Mouse (Mus musculus): ENCODE measurements around the gene Olfr749. TPM values are rescaled to one million over a fixed set of nuclear protein-coding genes. Genes with fewer than 3 reads are reported as not detected.
"Not testable (repeated sequence)": the region's sequence is repeated elsewhere in the genome, so short reads cannot be mapped to it uniquely, and the experiment has no call there.

The Olfr749 gene
- total RNA-seq (2018; cell fraction: chromatin; rRNA removed): not detected
- total RNA-seq (2018; cell fraction: cytosol; rRNA removed): not detected
- total RNA-seq (2018; cell fraction: nucleus; rRNA removed): not detected
- not detected in 3 replicates for polyA plus RNA-seq (2018)

DNA sequence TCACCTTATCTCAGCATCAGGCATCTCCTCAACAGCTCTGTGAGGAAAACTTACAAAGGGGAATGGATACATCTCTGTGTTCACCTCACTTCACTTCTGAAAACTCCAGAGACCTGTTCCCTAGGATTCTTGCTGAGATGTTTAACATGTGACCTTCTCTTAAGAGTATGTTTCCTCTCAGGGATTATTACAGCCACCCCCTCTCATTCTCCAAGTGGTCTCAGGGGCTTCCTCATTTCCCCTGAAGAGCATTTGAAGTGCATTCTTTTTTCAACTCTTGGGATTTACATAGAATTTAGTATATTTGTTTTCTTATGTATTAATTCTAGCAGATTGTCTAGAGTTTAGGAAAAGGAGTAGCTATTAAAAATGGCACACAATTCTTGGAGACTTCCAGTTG lies at the start of gene Olfr749:
Gene Olfr749 (minus strand): TSS at position 101 of the 400 bp plus-strand sequence.
- no peaks in the 10 kb centered on the region for H3K79me2 ChIP-seq (ENCODE audit: inconsistent target)
- H3K27ac ChIP-seq: no peak within 1 kb of the TSS
- no peak within 1 kb of the TSS for H3K4me3 ChIP-seq (ENCODE audit: inconsistent target)
- H3K36me3 ChIP-seq (ENCODE audit: inconsistent target): no peaks in the 10 kb centered on the region

GRCm38 (mm10) chr14:50788157-50788556 lies 43.3 kb upstream of the Olfr749 start:
- Histone ChIP-seq H3K27ac (no peak overlapping the region), H3K4me3 (ENCODE audit: inconsistent target) (no peak overlapping the region), H3K79me2 (ENCODE audit: inconsistent target) (peaks cover 21% of the 10 kb centered on the region), H3K36me3 (ENCODE audit: inconsistent target) (no peaks in the 10 kb centered on the region)
- 11% methylated on average over 2 of the region's 2 CpGs for WGBS (ENCODE audit: missing documents)

DNA sequence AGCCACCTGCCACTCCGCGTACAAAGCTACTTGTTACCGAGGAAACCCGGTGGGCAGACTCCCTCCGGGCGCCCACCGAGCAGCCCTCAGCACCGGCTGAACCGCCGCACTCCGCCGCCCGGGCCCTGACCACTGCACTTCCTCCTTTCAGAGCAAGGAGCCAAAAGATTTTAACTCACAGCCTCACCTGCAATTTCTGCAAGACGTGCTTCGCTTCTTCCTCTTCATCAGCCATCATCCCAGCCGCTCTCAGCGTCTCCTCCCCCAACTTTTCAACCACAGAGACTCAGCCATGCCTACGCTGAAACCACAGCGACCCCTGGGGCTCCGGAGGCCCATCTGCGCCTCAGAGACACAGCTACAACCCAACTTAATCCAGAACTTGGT lies 40.4 kb upstream of the Olfr749 start, which contains the start of gene Ttc5:
Gene Ttc5 (minus strand): TSS at position 269 of the 387 bp plus-strand sequence.
- Histone ChIP-seq H3K4me3 (ENCODE audit: inconsistent target) (peak within 1 kb of the TSS; percentile 77), H3K27ac (peak within 1 kb of the TSS; percentile 36), H3K79me2 (ENCODE audit: inconsistent target) (peaks cover 50% of the 10 kb centered on the region), H3K36me3 (ENCODE audit: inconsistent target) (peaks cover 14% of the 10 kb centered on the region; the same call in 1 of the 2 replicates)
- WGBS (ENCODE audit: missing documents): under 1% methylated on average over 21 of the region's 21 CpGs

- Histone ChIP-seq H3K4me3 (ENCODE audit: inconsistent target) (peak overlapping the region; percentile 77), H3K27ac (peak overlapping the region; percentile 36), H3K36me3 (ENCODE audit: inconsistent target) (peaks cover 14% of the 10 kb centered on the region; the same call in 1 of the 2 replicates), H3K79me2 (ENCODE audit: inconsistent target) (peaks cover 56% of the 10 kb centered on the region)
- 13% methylated on average over 16 of the region's 16 CpGs for WGBS (ENCODE audit: missing documents)
Measured at GRCm38 (mm10) chr14:50784391-50785250, 39.7 kb upstream of the Olfr749 start.

GRCm38 (mm10) chr14:50782166-50782565 lies 37.3 kb upstream of the Olfr749 start:
- H3K4me3 ChIP-seq (ENCODE audit: inconsistent target): no peak overlapping the region
- H3K36me3 ChIP-seq (ENCODE audit: inconsistent target): peaks cover 28% of the 10 kb centered on the region; the same call in 1 of the 2 replicates
- 88% methylated on average over 3 of the region's 3 CpGs for WGBS (ENCODE audit: missing documents)
- H3K79me2 ChIP-seq (ENCODE audit: inconsistent target): peaks cover 74% of the 10 kb centered on the region
- H3K27ac ChIP-seq: no peak overlapping the region

GRCm38 (mm10) chr14:50771342-50771741 lies 26.4 kb upstream of the Olfr749 start:
- no peak overlapping the region for H3K27ac ChIP-seq
- 94% methylated on average over 2 of the region's 2 CpGs for WGBS (ENCODE audit: missing documents)
- no peak overlapping the region for H3K4me3 ChIP-seq (ENCODE audit: inconsistent target)
- no peaks in the 10 kb centered on the region for H3K79me2 ChIP-seq (ENCODE audit: inconsistent target)
- peaks cover 77% of the 10 kb centered on the region for H3K36me3 ChIP-seq (ENCODE audit: inconsistent target)

- 97% methylated on average over 6 of the region's 6 CpGs for WGBS (ENCODE audit: missing documents)
- Histone ChIP-seq H3K36me3 (ENCODE audit: inconsistent target) (peaks cover 49% of the 10 kb centered on the region; the same call in 1 of the 2 replicates), H3K27ac (no peak overlapping the region)
Measured at GRCm38 (mm10) chr14:50765736-50766135, 20.8 kb upstream of the Olfr749 start.

GRCm38 (mm10) chr14:50758416-50759085 lies 13.7 kb upstream of the Olfr749 start:
- Histone ChIP-seq H3K27ac (no peak overlapping the region), H3K36me3 (ENCODE audit: inconsistent target) (no peaks in the 10 kb centered on the region), H3K4me3 (ENCODE audit: inconsistent target) (no peak overlapping the region), H3K79me2 (ENCODE audit: inconsistent target) (no peaks in the 10 kb centered on the region)
- WGBS (ENCODE audit: missing documents): 86% methylated on average over 5 of the region's 5 CpGs

More at GRCm38 (mm10) chr14:50765736-50766135, 20.8 kb upstream of the Olfr749 start:
- Histone ChIP-seq H3K79me2 (ENCODE audit: inconsistent target) (no peaks in the 10 kb centered on the region), H3K4me3 (ENCODE audit: inconsistent target) (no peak overlapping the region)

- Histone ChIP-seq H3K4me3 (ENCODE audit: inconsistent target) (no peak overlapping the region), H3K27ac (no peak overlapping the region), H3K36me3 (ENCODE audit: inconsistent target) (no peaks in the 10 kb centered on the region), H3K79me2 (ENCODE audit: inconsistent target) (no peaks in the 10 kb centered on the region)
- WGBS (ENCODE audit: missing documents): 95% methylated on average over 2 of the region's 2 CpGs
Measured at GRCm38 (mm10) chr14:50741584-50741983, 3.3 kb downstream of the Olfr749 start.

DNA sequence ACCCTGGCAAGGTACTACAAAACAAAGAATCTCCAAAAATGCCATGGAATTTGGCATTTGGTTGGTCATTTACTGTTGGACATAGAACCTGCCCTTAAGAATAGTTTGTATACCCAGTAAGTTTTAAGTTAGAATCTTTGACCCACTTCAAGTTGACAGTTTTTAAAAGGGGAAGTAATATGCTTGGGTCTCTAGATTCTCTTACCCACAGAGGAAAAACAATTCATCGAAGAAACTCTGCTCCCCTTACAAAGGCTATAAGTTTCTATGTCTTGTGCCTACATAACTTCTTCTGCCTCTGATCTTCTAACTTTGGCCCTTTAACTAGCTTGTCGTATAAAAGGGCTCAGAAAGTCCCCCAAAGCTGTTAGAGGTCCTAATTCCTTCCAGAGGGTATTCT lies 4.6 kb downstream of the Olfr749 start:
- WGBS (ENCODE audit: missing documents): 3% methylated on average over 2 of the region's 2 CpGs
- H3K79me2 ChIP-seq (ENCODE audit: inconsistent target): no peaks in the 10 kb centered on the region
- H3K4me3 ChIP-seq (ENCODE audit: inconsistent target): no peak overlapping the region
- H3K36me3 ChIP-seq (ENCODE audit: inconsistent target): no peaks in the 10 kb centered on the region
- no peak overlapping the region for H3K27ac ChIP-seq

DNA sequence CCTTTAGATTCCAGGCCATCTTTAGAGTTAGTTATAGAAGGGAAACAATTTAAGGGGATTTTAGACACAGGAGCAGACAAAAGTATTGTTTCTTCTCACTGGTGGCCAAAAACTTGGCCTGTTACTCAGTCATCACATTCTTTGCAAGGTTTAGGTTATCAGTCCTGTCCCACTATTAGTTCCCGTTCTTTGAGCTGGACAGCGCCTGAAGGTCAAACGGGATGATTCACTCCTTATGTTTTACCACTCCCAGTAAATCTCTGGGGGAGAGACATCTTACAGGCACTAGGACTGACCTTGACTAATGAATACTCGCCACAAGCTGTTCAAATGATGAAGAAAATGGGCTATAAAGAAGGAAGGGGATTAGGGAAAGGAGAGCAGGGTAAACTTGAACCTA lies 22.5 kb downstream of the Olfr749 start:
- H3K4me3 ChIP-seq (ENCODE audit: inconsistent target); H3K27ac ChIP-seq; H3K36me3 ChIP-seq (ENCODE audit: inconsistent target); H3K79me2 ChIP-seq (ENCODE audit: inconsistent target): not testable (repeated sequence)
- no CpG with 5 or more reads among the region's 4 CpGs for WGBS (ENCODE audit: missing documents)

DNA sequence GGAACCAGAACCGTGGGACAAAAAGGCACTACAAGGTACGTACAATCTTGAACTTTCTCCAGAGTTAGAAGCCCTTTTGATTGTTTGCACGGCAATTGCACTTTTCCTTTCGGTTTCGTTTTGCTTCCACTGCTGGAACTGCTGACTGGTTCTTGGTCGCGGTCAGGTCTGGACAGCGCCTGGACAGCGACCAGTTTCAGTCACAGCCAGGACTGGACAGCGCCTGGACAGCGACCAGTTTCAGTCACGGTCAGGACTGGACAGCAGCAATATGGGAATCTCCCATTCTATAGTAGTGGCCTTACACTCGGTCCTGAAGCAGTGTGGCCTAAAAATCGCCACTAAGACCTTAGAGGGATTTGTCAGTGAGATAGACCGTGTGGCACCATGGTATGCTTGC lies 25.0 kb downstream of the Olfr749 start:
- not testable (repeated sequence) for H3K27ac ChIP-seq; H3K4me3 ChIP-seq (ENCODE audit: inconsistent target); H3K36me3 ChIP-seq (ENCODE audit: inconsistent target); H3K79me2 ChIP-seq (ENCODE audit: inconsistent target)
- 91% methylated on average over 11 of the region's 15 CpGs for WGBS (ENCODE audit: missing documents)

DNA sequence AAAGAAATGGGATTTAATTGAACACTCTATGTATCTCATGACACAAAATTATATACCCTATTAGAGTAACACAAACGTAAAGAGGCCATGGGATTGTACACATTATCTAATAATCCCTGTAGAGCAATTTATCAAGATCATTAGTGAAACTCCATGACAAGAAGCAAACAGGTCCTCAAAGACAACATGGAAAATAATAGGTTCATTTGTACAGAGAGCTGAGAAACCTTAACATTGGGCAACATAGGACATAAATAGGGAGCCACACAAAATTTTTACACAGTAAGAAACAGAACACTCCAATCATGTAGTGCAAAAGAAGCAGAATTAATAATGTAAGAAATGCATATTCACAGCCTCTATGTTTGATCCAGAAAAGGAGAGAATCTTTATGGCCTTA lies 37.8 kb downstream of the Olfr749 start, which contains the start of gene Olfr748:
Gene Olfr748 (plus strand): TSS at position 301 of the 400 bp plus-strand sequence.
- Histone ChIP-seq H3K27ac (no peak within 1 kb of the TSS), H3K4me3 (ENCODE audit: inconsistent target) (no peak within 1 kb of the TSS), H3K36me3 (ENCODE audit: inconsistent target) (no peaks in the 10 kb centered on the region), H3K79me2 (ENCODE audit: inconsistent target) (no peaks in the 10 kb centered on the region)
- WGBS (ENCODE audit: missing documents): 36% methylated on average over 1 of the region's 1 CpGs

DNA sequence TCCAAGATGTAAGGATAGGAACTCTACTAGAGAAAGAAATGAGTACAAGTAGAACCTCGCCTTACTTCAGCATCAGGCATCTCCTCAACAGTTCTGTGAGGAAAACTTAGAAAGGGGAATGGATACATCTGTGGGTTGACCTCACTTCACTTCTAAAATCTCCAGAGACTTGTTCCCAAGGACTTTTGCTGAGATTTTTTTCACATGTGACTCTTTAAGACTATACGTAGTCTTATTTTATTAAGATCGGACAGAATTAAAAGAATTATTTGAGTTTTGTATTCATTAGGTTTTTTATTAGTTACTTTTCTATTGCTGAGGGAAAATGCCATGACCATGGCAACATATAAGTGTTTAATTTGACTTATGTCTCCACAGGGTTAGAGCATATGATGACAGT lies 51.8 kb downstream of the Olfr749 start, which contains the start of gene Olfr747:
Gene Olfr747 (minus strand): TSS at position 101 of the 400 bp plus-strand sequence.
- 100% methylated on average over 2 of the region's 3 CpGs for WGBS (ENCODE audit: missing documents)
- Histone ChIP-seq H3K4me3 (ENCODE audit: inconsistent target) (no peak within 1 kb of the TSS), H3K36me3 (ENCODE audit: inconsistent target) (no peaks in the 10 kb centered on the region), H3K27ac (no peak within 1 kb of the TSS), H3K79me2 (ENCODE audit: inconsistent target) (no peaks in the 10 kb centered on the region)

Data from macrophage (primary cell).